Mouse (Mus musculus) left cerebral cortex, adult 18-20 months (tissue): ENCODE measurements around the gene Gm38119. TPM values are rescaled to one million over a fixed set of nuclear protein-coding genes. Genes with fewer than 3 reads are reported as not detected.
A peak's percentile ranks its signal among the peaks of the same experiment; 100 is the strongest.

Experiments used
- DNase-seq, 2 experiments: peaks; one replicate each; pipeline ENCODE4 v3.0.0; 2021 to 2022; ENCODE audit warnings: low spot score in 2 of 2, mixed read lengths in 1 of 2
- long read RNA-seq, 2 experiments: library from polyadenylated mRNA; stranded (forward); transcript quantifications; one replicate each; pipeline ENCODE4 v2.0.0; 2021
- total RNA-seq, 2 experiments: library from RNA; stranded (reverse); gene quantifications; 2 replicates each; pipeline ENCODE4 v1.2.3; 2021

The Gm38119 gene
- total RNA-seq = not detected
- long read RNA-seq, experiment 1 = 0 reads
- long read RNA-seq, experiment 2 = 0 reads

- no peak for DNase-seq
Measured at GRCm38 (mm10) chr3:92738996-92739395, at the start of gene Gm38119. TSS of gene Gm38119 (minus strand) at chr3:92739096.

- DNase-seq = no peak
Measured at GRCm38 (mm10) chr3:92778799-92779198, 39.9 kb upstream of the Gm38119 start, which contains the start of gene Lce1i. TSS of gene Lce1i (minus strand) at chr3:92778899.

DNA sequence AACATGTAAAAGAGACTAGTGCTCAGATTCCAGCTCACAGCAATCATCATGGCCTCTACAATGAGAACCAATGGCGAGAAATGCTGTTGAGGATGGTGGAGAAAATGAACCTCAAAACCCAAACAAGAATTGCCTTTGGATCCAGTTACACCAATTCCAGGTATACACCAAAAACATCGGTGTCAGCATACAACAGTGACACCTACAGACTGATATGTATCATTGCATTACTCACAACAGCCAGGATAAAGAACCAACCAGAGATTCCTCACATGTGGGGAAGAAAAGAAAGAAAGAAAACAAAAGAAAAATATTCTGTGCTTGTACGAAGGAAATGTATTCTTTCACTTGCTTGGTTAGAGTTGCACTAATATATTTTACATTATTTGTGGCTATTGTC lies 32.7 kb upstream of the Gm38119 start:
- no peak for DNase-seq

- no peak for DNase-seq
Measured at GRCm38 (mm10) chr3:92764965-92765364, 26.1 kb upstream of the Gm38119 start, which contains the start of gene Lce1h. TSS of gene Lce1h (minus strand) at chr3:92765065.

DNA sequence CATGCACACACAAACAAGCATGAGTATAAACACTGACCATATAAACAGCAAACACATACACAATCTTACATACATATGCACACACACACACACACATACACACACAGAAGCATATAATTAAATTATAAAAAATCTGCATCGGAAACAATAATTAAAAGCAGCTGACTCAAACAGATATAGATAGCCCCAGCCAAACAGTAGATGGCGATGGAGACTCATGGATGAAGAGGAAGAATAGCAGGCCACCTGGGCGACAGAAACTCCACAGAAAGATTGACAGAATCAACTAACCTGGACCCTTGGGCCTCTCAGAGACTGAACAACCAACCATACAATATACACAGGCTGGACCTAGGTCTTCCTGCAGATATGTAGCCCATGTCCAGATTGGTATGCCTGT lies 14.3 kb upstream of the Gm38119 start:
- DNase-seq = no peak

DNA sequence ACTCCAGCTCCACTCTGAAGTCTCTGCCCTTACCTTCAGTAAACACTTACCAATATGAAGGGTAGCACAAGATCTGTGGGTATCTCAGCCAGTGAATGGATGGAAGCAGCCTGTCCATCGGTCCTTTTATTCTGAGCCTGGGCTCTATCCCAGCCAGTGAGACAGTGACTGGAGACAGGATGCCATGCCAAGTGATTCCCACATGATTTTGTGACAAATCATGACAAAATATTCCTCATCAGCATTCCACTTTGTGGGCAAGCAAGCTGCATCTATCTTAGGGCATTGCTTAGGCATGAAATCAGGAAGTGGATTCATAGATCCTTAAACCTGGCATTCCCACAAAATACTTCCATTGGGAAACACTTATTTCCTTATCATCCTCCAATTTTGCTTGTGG lies 13.3 kb upstream of the Gm38119 start, which contains the start of gene Lce1g:
Gene Lce1g (minus strand): TSS at position 101 of the 400 bp plus-strand sequence.
- no peak for DNase-seq

- DNase-seq = no peak
Measured at GRCm38 (mm10) chr3:92722631-92723030, 16.3 kb downstream of the Gm38119 start.

DNA sequence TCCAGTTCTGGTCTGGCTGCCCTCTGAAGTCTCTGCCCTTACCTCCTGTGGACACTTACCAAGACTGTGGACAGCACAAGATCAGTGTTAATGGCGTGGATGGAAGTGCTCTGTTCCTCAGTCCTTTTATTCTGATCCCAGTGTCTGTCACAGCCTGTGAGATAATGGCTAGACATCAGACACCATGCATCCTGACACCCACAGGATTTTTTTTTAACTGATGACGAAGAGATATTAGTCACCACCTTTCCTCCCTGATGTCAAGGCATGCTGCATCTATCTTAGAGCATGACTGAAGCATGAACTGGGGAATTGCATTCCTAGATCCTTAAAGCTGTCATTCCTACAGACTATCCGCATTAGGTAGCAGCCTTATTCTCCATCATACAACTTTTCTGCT lies 18.6 kb downstream of the Gm38119 start, which contains the start of gene Lce1f:
Gene Lce1f (minus strand): TSS at position 101 of the 400 bp plus-strand sequence.
- DNase-seq = no peak

GRCm38 (mm10) chr3:92715122-92715521 lies 23.8 kb downstream of the Gm38119 start:
- no peak for DNase-seq

DNA sequence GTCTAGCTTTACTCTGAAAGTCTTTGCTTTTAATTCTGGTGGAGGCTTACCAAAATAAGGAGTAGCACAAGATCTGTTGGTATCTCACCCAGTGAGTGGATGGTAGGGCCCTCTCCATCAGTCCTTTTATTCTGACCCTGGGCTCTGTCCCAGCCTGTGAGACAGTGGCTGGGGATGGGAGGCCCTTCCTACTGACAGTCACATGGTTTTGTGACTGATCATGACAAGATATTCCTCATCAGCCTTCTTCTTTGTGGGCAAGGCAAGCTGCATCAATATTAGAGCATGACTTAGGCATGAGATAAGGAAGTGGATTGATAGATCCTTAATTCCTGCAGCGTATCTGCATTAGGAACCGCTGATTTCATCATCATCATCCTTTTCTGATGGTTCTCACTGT lies 29.9 kb downstream of the Gm38119 start, which contains the start of gene Lce1e:
Gene Lce1e (minus strand): TSS at position 101 of the 400 bp plus-strand sequence.
- DNase-seq = no peak

- no peak for DNase-seq
Measured at GRCm38 (mm10) chr3:92694613-92695012, 44.3 kb downstream of the Gm38119 start.

- DNase-seq = no peak
Measured at GRCm38 (mm10) chr3:92691688-92692087, 47.2 kb downstream of the Gm38119 start.

GRCm38 (mm10) chr3:92689154-92689553 lies 49.7 kb downstream of the Gm38119 start:
- peak in 1 of 2 experiments; percentile 5 for DNase-seq

Other genes with a start within 250 kb of the Gm38119 start
- gene Sprr4, start 238.6 kb downstream of the Gm38119 start, total RNA-seq = not detected
- not detected for gene 2310046K23Rik, start 204.6 kb downstream of the Gm38119 start, total RNA-seq
- gene Ivl, start 165.4 kb downstream of the Gm38119 start, total RNA-seq = not detected
- not detected for gene Smcp, start 150.1 kb downstream of the Gm38119 start, total RNA-seq
- not detected for gene 2210017I01Rik, start 131.6 kb downstream of the Gm38119 start, total RNA-seq
- gene Lce6a, start 117.4 kb downstream of the Gm38119 start, total RNA-seq = not detected
- gene Lce1a1, start 90.8 kb downstream of the Gm38119 start, total RNA-seq = not detected
- not detected for gene Lce1b, start 82.2 kb downstream of the Gm38119 start, total RNA-seq
- not detected for gene Lce1a2, start 68.8 kb downstream of the Gm38119 start, total RNA-seq
- gene Lce1c, start 59.8 kb downstream of the Gm38119 start, total RNA-seq = not detected
- not detected for gene Lce1d, start 51.9 kb downstream of the Gm38119 start, total RNA-seq
- not detected for gene Lce1e, start 30.0 kb downstream of the Gm38119 start, total RNA-seq
- gene Lce1f, start 18.7 kb downstream of the Gm38119 start, total RNA-seq = not detected
- not detected for gene Lce1g, start 13.2 kb upstream of the Gm38119 start, total RNA-seq
- gene Lce1h, start 26.0 kb upstream of the Gm38119 start, total RNA-seq = not detected
- gene Lce1i, start 39.8 kb upstream of the Gm38119 start, total RNA-seq = not detected
- not detected for gene Lce1j, start 51.4 kb upstream of the Gm38119 start, total RNA-seq
- gene Lce1k, start 68.8 kb upstream of the Gm38119 start, total RNA-seq = not detected
- gene Kprp, start 88.2 kb upstream of the Gm38119 start, total RNA-seq = not detected
- gene Lce1l, start 112.2 kb upstream of the Gm38119 start, total RNA-seq = not detected
- gene 2310050C09Rik, start 131.1 kb upstream of the Gm38119 start, total RNA-seq = not detected
- not detected for gene Lce3a, start 187.1 kb upstream of the Gm38119 start, total RNA-seq
- gene Lce3b, start 193.9 kb upstream of the Gm38119 start, total RNA-seq = not detected
- not detected for gene Lce3c, start 205.4 kb upstream of the Gm38119 start, total RNA-seq
- not detected for gene Lce3d, start 218.3 kb upstream of the Gm38119 start, total RNA-seq
- not detected for gene Lce3e, start 228.0 kb upstream of the Gm38119 start, total RNA-seq